Mouse (Mus musculus): ENCODE results near the gene Msh6. TPM values are rescaled to one million over a fixed set of nuclear protein-coding genes. Genes with fewer than 3 reads are reported as not detected.

The Msh6 gene
- polyA plus RNA-seq, 1 experiment from 2014 or later = 70.4 TPM

GRCm38 (mm10) chr17:88029194-88029970 lies 54.5 kb downstream of the Msh6 start:
- H3K9ac ChIP-seq (replicated peaks) = no peak overlapping the region

DNA sequence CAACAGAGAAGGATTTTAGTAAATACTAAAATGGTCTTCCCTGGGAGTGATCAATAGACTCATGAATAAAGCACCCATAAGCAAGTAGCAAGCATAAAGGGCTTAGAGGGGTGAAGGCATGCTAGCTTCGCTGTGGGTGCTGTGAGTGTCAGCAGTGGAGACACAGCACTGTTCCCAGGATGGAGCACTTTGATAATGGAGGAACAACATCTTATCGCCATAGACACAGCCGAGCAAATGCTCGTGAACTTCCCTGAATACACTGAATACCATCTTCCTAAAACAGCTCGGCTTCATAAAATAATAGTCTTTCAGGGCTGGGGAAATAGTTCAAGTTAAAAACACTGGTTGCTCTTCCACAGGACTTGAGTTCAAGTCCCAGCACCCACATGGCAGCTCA lies 56.9 kb downstream of the Msh6 start:
- WGBS = 92% methylated on average over 5 of the region's 5 CpGs
- no peaks in the 10 kb centered on the region for H3K4me1 ChIP-seq
- no peaks in the 10 kb centered on the region for H3K9me3 ChIP-seq
- no peak overlapping the region for H3K4me2 ChIP-seq (replicated peaks)
- no peak overlapping the region for H3K27ac ChIP-seq (replicated peaks)
- H3K4me3 ChIP-seq = no peak overlapping the region
- H3K36me3 ChIP-seq = no peaks in the 10 kb centered on the region
- no peak overlapping the region for H3K9ac ChIP-seq (replicated peaks)
- H3K27me3 ChIP-seq = no peaks in the 10 kb centered on the region
- ATAC-seq (ENCODE audit: low FRiP score, low read depth) = no peak

More at GRCm38 (mm10) chr17:88029194-88029970, 54.5 kb downstream of the Msh6 start:
- H3K36me3 ChIP-seq = no peaks in the 10 kb centered on the region
- ATAC-seq (ENCODE audit: low FRiP score, low read depth) = no peak
- no peak overlapping the region for H3K27ac ChIP-seq (replicated peaks)
- no peaks in the 10 kb centered on the region for H3K4me1 ChIP-seq
- H3K27me3 ChIP-seq = no peaks in the 10 kb centered on the region
- 90% methylated on average over 17 of the region's 17 CpGs for WGBS
- no peaks in the 10 kb centered on the region for H3K9me3 ChIP-seq
- no peak overlapping the region for H3K4me3 ChIP-seq
- H3K4me2 ChIP-seq (replicated peaks) = no peak overlapping the region

DNA sequence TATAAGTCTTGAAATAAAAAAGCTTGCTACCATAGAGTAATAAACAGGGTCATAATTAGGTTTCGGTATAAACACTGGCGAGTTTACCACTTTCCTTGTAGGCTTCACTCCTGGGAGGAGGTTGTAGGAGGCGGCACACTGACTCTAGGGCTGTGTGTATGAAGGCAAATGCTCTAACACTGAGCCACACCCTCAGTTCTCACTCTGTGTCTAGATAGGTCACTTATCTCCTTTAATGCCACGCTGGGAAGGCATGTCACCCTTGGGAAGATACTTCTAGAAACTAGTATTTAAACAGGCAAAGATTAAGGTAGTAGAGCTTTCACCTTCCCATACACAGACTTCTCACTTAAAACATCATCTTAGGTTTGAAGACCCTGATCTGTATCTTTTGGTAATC lies 59.6 kb downstream of the Msh6 start:
- Histone ChIP-seq H3K36me3 (no peaks in the 10 kb centered on the region), H3K4me1 (no peaks in the 10 kb centered on the region), H3K27ac (replicated peaks) (no peak overlapping the region), H3K4me3 (no peak overlapping the region), H3K27me3 (no peaks in the 10 kb centered on the region), H3K4me2 (replicated peaks) (no peak overlapping the region), H3K9me3 (no peaks in the 10 kb centered on the region), H3K9ac (replicated peaks) (no peak overlapping the region)
- WGBS = 95% methylated on average over 4 of the region's 4 CpGs
- no peak for ATAC-seq (ENCODE audit: low FRiP score, low read depth)

Other genes with a start within 250 kb of the Msh6 start
- 0.26 and 0.32 TPM in 2 replicates for gene Kcnk12, start 177.1 kb upstream of the Msh6 start, polyA plus RNA-seq (2016; fragmentation: Nextera tagmentation; extraction: Ambion mirVana)
- not detected in 2 replicates for gene Rpl36-ps4, start 54.1 kb upstream of the Msh6 start, polyA plus RNA-seq (2016; fragmentation: Nextera tagmentation; extraction: Ambion mirVana)
- gene Fbxo11, start 90.2 kb downstream of the Msh6 start, polyA plus RNA-seq (2016; fragmentation: Nextera tagmentation; extraction: Ambion mirVana) = 33.0 and 35.0 TPM in 2 replicates

Data from midbrain, embryonic 12.5 days (tissue).